Mouse (Mus musculus) olfactory bulb, adult 2 months (tissue): ENCODE results near the gene Pipox.

ENCODE experiments used
- CTCF ChIP-seq: fragments of 200-500 bp; IDR thresholded peaks from 2 replicates; pipeline ENCODE4 v1.5.1; 2012; ENCODE audit warnings: low read depth, mild to moderate bottlenecking, low read length, moderate library complexity; ENCODE audit not compliant: insufficient read depth
- POLR2A ChIP-seq: fragments of 200-500 bp; IDR thresholded peaks from 2 replicates; pipeline ENCODE4 v1.6.1; 2012; ENCODE audit warnings: mild to moderate bottlenecking, low read depth, low read length, moderate library complexity; ENCODE audit not compliant: insufficient read depth

DNA sequence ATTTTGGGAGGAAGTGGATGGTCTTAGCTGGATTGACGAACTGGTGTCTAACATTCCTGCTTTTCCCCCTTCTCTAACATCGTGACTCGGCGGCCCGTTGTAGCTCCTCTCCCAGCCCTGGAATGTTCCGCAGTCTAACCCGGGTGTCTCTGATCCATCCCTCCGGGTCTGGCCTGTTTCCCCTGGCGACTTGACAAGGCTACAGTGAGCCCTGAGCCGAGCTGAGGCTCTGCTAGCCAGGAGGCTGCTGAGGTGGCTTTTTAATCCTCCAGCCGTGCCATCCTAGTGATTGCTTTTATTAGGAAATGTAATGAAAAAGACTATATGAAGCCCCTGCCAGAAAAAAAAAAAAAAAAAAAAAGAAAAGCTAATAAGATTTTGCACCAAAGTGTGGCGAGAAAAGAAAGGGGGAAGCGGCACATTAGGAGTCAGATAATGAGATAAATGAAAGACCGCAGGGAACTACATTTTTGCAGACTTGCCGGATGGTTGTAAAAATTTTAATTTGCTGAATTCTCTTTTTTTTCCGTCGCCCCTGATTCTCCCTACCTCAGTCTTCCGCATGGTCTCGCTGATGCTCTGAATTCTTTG, 12.3 kb upstream of the Pipox start:
- TF ChIP-seq POLR2A = no peak
- no peak for TF ChIP-seq CTCF
